Mouse (Mus musculus) G1E-ER4 (cell line): ENCODE results near the gene Rerg. TPM values are rescaled to one million over a fixed set of nuclear protein-coding genes. Genes with fewer than 3 reads are reported as not detected.

Source experiments
- GATA1 ChIP-seq: IDR thresholded peaks from one replicate; pipeline ENCODE4 v1.8.0; 2012; ENCODE audit warnings: low read length, inconsistent platforms
- polyA plus RNA-seq: library from polyadenylated mRNA; stranded (reverse); fragments of >175 nt; gene quantifications from 2 replicates; pipeline ENCODE4 v1.2.3, GENCODE M21; 2012

The Rerg gene
- polyA plus RNA-seq, 1 experiment = not detected

DNA sequence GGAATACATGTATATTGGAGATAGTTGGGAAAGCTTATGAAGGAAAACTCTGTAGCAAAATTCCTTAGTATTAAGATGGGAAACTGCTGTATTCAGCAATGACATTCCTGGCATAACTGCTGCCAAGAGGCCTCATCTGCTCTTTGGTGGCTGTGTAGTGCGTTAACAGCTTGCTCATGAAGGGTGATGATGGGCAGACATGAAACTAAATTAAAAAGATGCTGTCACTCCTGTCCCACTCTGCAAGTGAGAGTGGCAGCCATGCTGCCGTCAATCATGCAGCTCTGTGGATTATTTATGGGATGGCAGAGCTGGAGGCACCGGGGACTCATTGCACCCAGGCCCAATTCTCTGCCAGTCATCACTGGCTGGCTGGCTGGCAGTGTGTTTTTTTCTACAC lies 8.7 kb upstream of the Rerg start:
- TF ChIP-seq GATA1 = no peak

DNA sequence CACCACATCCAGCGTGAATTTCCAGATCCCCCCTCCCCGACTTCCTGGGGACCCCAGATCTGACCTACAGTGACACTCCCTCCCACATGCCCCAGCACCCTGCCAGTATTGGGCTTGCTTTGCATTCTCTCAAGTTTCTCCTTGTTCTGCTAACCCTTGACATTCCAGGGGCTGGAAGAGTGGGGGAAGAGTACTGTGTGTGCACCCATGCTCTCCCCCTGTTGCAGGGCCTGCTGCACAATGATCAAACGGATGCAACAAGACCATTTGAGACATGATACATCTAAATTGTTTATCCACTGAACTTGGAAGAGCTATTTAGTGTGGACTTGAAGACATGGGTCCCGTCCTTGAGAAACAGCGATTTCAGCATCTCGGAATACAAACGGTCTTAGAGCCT lies 349 bp upstream of the Rerg start:
- TF ChIP-seq GATA1 = no peak

DNA sequence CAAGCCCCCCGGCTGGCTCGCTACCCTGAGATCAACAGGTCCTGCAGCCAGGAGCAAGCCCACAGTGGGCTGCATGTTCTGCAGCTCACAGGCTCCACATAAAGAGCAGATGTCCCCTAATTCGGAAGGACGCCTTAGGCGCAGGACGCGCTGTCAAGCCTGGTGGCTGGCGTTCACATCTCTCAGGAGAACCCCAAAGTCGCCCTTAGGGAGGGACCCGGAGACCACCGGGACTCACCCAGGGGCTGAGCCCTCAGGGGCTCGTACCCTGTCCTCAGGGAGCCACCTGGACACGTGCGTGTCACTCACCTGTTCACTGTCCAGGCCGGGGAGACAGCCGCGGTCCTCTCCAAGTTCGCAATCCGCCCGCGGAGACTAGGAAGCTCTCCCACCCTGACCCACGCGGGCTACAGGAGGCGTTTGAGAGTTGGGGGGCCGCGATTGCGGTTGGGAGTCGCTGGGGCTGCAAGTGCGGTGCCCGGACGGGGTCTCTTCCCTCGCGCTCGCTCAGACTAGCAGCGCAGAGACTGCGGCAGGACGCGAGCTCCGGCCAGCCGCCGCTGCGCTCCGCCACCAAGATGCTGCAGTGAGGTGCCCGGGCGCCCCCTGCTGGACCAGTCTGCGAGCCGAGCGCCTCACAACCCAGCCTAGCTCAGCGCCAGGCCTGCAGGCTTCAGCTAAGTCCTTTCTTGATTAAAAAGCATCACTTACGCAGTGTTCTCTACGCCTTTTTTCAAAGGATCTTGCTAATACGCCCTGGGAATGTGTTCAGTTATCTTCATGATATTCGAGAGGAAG lies 927 bp downstream of the Rerg start:
- no peak for TF ChIP-seq GATA1

DNA sequence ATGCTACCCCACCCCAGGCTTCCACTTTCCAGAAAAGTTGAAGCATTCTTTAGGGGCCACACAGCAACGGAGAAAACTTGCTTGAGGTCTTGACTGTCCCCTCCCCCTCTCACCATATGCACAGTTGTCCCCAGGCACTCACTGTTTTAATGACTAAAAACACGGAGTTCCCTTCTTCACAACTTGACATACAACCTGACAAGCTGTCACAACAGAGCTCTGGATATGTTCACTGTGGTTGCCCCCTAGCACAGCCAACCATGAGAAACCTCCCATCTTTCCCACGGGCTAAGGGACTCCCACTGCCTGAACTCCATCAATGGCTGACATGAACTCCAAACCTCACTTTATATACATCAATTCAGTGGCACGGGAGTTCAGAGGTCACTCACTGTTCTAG lies 3.5 kb downstream of the Rerg start:
- TF ChIP-seq GATA1 = no peak

DNA sequence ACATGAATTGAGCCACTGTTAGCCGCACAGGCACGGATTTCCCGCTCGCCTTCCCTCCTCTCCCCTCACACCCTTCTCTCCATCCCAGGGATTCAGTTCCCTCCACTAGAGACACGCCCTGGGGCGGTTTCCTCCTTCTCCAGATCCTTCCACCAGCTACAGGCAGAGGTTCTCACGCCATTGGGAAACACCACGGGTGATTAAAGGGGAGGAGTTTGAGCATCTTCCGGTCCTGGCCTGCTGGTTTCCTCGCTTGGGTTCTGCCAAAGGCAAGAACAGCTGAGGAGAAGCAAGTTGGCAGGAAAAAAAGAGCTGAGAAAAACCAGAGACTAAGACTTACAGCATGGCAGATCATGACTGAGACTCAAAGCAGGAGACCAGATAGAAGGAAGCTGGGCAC lies 6.7 kb downstream of the Rerg start:
- no peak for TF ChIP-seq GATA1

DNA sequence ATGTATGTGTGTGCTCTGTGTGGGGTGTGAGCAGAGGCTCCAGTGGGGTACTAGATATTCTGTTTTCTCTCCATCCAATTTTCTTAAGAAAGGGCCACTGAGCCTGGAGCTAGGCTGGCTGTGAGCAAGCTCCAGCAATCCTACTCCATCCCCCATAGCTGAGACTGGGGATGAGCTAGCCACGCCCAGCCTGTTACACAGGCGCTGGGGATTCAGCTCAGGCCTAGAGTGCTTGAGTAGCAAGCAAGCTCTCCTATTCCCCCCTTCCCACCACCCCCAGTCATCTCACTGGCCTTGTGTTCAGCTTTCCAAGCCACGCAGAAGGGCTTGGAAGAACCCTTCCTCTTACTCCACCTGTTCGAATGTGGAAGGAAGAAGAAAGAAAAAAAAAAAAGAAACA lies 7.2 kb downstream of the Rerg start:
- no peak for TF ChIP-seq GATA1

DNA sequence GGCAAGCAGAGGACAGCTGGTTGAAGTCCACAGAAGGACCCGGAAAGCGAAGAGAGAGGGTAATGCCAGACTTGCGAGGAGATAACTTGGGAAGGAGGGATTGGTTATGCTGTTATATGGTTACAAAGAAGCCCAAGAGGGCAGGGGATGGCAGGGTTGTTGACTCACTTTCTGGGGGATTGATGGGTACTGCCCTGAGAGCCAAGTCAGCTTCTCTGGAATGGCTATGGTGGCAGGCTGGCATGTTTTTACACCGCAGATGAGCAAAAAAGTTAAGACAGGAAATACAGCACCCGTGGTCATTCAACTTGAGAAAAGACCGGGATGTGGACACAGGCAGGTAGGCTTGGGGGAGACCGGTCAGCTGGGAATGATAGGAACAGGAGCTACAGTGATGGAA lies 7.8 kb downstream of the Rerg start:
- no peak for TF ChIP-seq GATA1

DNA sequence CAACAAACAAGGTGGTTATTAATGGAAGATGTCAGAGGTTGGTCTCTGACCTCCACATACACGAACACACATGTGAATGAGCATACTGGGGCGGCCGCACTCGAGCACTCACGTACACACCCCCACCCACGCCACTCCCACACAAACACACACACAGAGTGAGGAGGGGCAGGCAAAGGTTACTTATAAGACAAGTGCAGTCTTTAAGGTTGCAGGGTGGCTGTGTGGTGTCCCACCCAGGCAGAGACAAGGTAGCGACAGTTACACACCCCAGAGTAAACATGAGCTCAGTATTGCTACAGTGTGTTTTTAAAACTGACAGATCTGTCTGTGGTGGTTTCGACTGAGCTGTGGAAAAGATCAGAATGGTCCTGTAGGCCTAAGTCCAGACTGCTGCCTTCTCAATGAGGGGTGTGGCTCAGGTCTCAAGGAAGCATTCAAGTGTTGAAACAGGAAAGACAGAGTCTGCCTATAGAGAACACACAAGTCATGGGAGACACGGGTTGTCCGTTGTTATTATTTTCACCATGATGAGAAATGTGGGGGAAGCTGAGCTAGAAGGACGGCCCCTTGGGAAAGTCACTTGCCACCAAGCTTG lies 8.7 kb downstream of the Rerg start:
- no peak for TF ChIP-seq GATA1

DNA sequence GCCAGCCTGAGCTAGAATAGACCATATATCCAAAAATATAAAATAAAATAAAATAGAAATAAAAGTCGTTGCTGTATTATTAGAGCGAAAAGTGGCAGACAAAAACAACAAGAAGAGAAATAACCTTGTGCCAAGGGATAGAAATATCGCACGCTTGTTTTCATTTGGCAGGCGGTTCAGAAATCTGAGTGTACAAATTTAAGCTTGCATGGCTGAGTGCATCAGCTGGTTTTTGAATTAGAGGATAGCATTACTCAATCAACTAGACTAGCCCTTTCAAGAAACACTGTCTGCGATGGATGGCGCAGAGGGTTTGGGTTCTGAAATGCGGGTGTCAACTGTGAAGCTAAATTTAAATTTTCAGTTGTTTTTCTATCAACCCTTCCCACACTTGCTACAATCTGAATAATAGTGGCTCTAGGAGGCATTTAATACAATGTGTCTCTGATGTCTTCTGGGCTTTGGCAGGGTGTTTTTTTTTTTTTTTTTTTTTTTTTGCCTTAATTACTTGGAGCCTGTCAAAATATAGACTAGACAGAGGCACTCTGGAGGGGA lies 10.8 kb downstream of the Rerg start:
- no peak for TF ChIP-seq GATA1

DNA sequence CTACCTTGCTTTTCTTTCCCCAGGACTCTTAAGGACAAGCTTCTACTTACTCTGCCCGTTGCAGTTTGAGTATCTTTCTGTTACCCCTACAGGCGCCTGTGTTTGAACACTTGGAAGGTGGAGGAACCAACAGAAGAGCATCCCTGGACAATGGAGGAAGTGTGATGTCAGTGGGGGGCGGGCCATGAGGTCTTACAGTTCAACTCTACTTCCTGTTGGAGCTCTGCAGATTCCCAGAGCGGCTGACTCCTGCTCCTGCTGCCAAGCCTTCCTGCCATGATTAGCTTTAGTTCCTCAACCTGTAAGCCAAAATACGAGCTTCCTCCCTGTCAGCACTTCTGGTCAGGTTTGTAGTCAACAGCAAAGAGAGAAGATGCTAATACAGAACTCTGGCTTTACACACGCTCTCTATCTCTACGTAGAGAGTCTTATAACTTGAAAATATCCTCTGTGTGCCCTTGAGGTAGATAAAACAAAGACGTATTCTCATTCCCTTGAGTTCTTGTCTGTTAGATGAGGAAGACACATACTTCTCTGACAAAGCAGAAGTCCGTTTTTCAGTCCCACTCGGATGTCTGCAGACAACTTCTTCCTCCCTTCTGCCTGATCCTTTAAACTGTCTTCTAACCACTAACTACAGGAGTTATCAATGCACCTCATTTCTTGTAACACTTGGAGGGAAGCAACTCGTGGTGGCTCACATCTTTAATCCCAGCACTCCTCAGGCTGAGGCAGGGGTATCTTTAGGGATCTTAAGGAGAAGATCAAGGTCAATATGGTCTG lies 13.7 kb downstream of the Rerg start:
- TF ChIP-seq GATA1 = no peak

DNA sequence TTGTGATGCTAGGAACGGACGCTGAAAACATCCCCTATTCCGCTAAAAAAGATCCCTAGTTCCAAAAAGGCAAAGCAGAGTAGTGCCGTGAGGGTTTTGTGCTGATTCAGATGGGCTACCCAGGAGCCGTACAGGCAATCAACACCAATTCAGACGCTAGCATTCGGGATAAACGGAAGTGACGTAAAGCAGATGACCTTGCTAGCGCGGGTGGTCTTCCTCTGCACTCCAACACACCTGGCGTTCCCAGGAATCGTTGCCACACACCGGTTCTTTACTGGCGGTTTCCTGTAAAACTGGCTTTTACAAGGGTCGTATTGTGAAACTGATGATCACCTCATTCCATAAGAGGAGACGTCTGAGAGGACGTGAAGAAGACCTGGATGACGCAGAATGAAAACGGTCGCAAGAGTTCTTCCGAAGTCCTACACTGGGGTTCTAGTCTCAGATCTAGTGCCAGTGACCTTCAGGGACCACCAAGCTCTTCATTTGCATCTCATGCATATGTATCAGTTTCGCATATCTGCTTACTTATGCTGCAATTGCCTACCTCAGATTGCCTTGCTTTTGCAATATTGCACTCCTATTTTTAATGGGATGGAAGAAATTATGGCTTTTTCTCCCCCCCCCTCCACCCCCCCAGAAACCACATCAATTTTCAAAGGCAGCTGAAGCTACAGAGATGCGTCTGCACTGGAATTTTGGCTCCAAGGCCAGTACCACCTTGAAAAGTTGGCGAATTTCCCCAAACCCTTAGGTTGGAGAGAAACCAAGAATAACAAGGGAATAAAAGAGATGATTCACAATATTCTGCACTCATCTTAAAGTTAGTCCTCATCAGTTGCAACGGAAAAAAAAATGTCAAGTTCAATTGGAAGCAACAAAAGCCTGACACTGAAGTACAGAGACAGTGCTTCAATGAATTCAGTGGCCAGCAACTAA lies 14.8 kb downstream of the Rerg start:
- no peak for TF ChIP-seq GATA1

DNA sequence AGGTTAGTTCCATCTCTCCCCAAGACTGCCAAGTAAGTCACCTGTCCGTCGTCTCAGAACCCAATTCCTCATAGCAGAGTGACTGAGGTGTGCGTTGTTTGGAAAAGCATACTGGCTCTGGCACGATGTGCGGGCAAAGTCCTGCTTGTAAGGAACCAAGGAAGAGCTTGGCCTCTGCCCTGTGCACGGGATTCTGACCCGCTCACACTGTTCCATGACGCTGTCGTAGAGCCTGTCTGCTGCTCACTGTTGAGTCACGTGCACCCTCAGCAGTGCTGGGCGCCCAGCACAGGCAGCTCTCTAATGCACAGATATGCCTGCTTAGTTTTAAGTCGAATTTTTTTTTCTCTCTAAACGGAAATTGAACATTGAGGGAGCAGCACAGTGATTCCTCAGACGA lies 17.3 kb downstream of the Rerg start:
- TF ChIP-seq GATA1 = no peak

DNA sequence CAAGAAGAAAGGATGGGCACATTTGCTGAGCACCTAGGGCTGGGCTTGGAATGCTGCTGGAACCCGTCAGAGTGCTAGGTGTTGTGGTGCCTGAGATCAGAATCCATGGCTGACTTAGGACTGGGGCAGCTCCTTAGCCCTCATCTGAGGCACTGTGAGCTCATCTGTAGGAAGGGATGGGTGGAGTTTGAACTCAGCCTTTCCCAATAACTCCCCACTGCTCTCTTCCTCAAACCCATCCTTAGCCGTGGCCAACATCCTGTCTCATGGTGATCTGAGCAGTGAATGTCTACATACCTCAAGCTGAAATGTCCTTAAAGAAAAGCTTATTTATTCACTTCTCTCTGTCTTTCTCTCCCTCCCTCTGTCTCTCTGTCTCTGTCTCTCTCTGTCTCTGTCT lies 19.3 kb downstream of the Rerg start:
- TF ChIP-seq GATA1 = no peak

DNA sequence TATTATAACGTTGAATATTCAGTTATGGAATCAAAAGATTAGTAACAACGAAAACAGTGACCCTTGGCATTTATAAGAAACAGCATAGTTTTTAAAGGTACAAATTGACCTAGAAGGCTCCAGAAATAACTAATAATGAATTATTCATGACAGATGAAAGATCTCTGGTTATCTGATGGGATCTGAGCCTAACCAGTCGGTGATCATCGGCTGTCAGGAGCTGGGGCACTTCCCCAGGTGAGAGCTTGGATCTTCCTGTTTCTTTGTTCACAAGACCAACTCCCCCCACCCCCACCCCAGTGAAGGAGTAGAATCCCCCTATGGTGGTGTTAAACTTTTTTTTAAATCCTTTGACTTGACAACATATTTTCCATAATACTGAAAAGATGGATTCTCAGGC lies 20.5 kb downstream of the Rerg start:
- TF ChIP-seq GATA1 = no peak

DNA sequence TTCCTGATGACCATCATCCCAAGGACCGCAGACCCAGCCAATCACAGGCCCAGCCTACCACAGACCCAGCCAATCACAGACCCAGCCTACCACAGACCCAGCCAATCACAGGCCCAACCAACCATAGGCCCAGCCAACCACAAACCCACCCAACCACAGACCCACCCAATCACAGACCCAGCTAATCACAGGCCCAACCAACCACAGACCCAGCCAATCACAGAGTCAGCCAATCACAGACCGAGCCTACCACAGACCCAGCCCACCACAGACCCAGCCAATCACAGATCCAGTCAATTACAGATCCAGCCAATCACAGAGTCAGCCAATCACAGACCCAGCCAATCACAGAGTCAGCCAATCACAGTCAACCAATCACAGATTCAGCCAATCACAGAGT lies 23.4 kb downstream of the Rerg start:
- no peak for TF ChIP-seq GATA1
